Mouse (Mus musculus) adrenal gland, adult 18-20 months (tissue): ENCODE data around the gene Tyw5. TPM values are rescaled to one million over a fixed set of nuclear protein-coding genes. Genes with fewer than 3 reads are reported as not detected.

ENCODE experiments used
- DNase-seq, 2 experiments: peaks; one replicate each; pipeline ENCODE4 v3.0.0; 2021 to 2022; ENCODE audit warnings: low spot score in 2 of 2
- total RNA-seq, 2 experiments: library from RNA; stranded (reverse); gene quantifications; 1 replicate in 1 of 2; 2 replicates in 1 of 2; pipeline ENCODE4 v1.2.3; 2021

Gene Tyw5
- total RNA-seq, 2 experiments from 2014 or later, result 15.5 to 22.3 TPM

- no peak for DNase-seq
Observed at GRCm38 (mm10) chr1:57388402-57389155, 18.3 kb downstream of the Tyw5 start.

- DNase-seq, result no peak
Observed at GRCm38 (mm10) chr1:57387876-57388275, 19.0 kb downstream of the Tyw5 start.

- DNase-seq, result no peak
Observed at GRCm38 (mm10) chr1:57386519-57386918, 20.4 kb downstream of the Tyw5 start.

GRCm38 (mm10) chr1:57377376-57378341, 29.2 kb downstream of the Tyw5 start, which contains the start of gene 1700066M21Rik:
Gene 1700066M21Rik (plus strand): TSS chr1:57377620.
- DNase-seq, result peak; percentile 96 to 97

GRCm38 (mm10) chr1:57376806-57377205, 30.1 kb downstream of the Tyw5 start:
- DNase-seq, result no peak

GRCm38 (mm10) chr1:57375276-57375675, 31.6 kb downstream of the Tyw5 start:
- no peak for DNase-seq

- DNase-seq, result no peak
Observed at GRCm38 (mm10) chr1:57370451-57370850, 36.5 kb downstream of the Tyw5 start.

- no peak for DNase-seq
Observed at GRCm38 (mm10) chr1:57369111-57369510, 37.8 kb downstream of the Tyw5 start.

GRCm38 (mm10) chr1:57367446-57367845, 39.5 kb downstream of the Tyw5 start:
- DNase-seq, result no peak

GRCm38 (mm10) chr1:57358546-57358945, 48.4 kb downstream of the Tyw5 start:
- DNase-seq, result no peak

GRCm38 (mm10) chr1:57351941-57352340, 55.0 kb downstream of the Tyw5 start:
- no peak for DNase-seq

GRCm38 (mm10) chr1:57347487-57347886, 59.4 kb downstream of the Tyw5 start:
- no peak for DNase-seq

- DNase-seq, result no peak
Observed at GRCm38 (mm10) chr1:57341197-57341596, 65.7 kb downstream of the Tyw5 start.

- DNase-seq, result no peak
Observed at GRCm38 (mm10) chr1:57339156-57339796, 67.6 kb downstream of the Tyw5 start.

Other genes starting within 250 kb of the Tyw5 start
- 1 to 10 TPM; 7.5 to 8.3 TPM for gene 1700066M21Rik, start 29.5 kb downstream of the Tyw5 start, total RNA-seq
- gene Maip1, start 773 bp downstream of the Tyw5 start, total RNA-seq, result 10 to 100 TPM; 10.2 to 10.5 TPM